Mouse (Mus musculus) testis, adult 2 months (tissue): ENCODE data around the gene Gm13889. TPM values are rescaled to one million over a fixed set of nuclear protein-coding genes. Genes with fewer than 3 reads are reported as not detected.

Experiments used
- H3K27ac ChIP-seq: fragments of 200-500 bp; 2 replicates; pipeline ENCODE4 v1.5.1; 2012; ENCODE audit warnings: low read depth, low read length; ENCODE audit not compliant: control insufficient read depth, insufficient read depth
- H3K27me3 ChIP-seq: fragments of 200-500 bp; 2 replicates; pipeline ENCODE4 v1.6.1; 2012; ENCODE audit warnings: mild to moderate bottlenecking, low read length, moderate library complexity; ENCODE audit not compliant: control insufficient read depth, insufficient read depth
- H3K36me3 ChIP-seq: fragments of 200-500 bp; 2 replicates; pipeline ENCODE4 v1.6.1; 2012; ENCODE audit warnings: mild to moderate bottlenecking, low read length; ENCODE audit not compliant: control insufficient read depth, insufficient read depth
- H3K4me1 ChIP-seq: fragments of 200-500 bp; 2 replicates; pipeline ENCODE4 v1.6.1; 2012; ENCODE audit warnings: low read length; ENCODE audit not compliant: control insufficient read depth, insufficient read depth
- H3K4me3 ChIP-seq: fragments of 200-500 bp; 2 replicates; pipeline ENCODE4 v1.5.1; 2012; ENCODE audit warnings: low read depth, mild to moderate bottlenecking, low read length, moderate library complexity, mixed read lengths; ENCODE audit not compliant: control insufficient read depth
- CTCF ChIP-seq: fragments of 200-500 bp; IDR thresholded peaks from 2 replicates; pipeline ENCODE4 v1.5.1; 2012; ENCODE audit warnings: low read depth, mild to moderate bottlenecking, inconsistent platforms, low read length, moderate library complexity; ENCODE audit not compliant: control insufficient read depth, insufficient read depth, insufficient replicate concordance
- POLR2A ChIP-seq: fragments of 200-500 bp; IDR thresholded peaks from 2 replicates; pipeline ENCODE4 v1.6.1; 2012; ENCODE audit warnings: low read depth, mild to moderate bottlenecking, inconsistent platforms, low read length, moderate library complexity; ENCODE audit not compliant: control insufficient read depth
- polyA plus RNA-seq: library from polyadenylated mRNA; depleted of rRNA; stranded (reverse); fragments of >200 nt; gene quantifications from 2 replicates; pipeline ENCODE4 v1.2.3, GENCODE M21; 2012

Gm13889 gene
- polyA plus RNA-seq, 1 experiment, result 7.6 TPM

GRCm38 (mm10) chr2:93975041-93975440 is 18.0 kb upstream of the Gm13889 start:
- Histone ChIP-seq H3K27ac (no peak overlapping the region), H3K36me3 (no peaks in the 10 kb centered on the region), H3K4me1 (peaks cover 14% of the 10 kb centered on the region), H3K27me3 (no peaks in the 10 kb centered on the region), H3K4me3 (no peak overlapping the region)
- TF ChIP-seq POLR2A, result no peak
- no peak for TF ChIP-seq CTCF

- TF ChIP-seq CTCF, result no peak
- no peak for TF ChIP-seq POLR2A
- Histone ChIP-seq H3K4me1 (peaks cover 6% of the 10 kb centered on the region), H3K4me3 (no peak overlapping the region), H3K36me3 (no peaks in the 10 kb centered on the region), H3K27me3 (no peaks in the 10 kb centered on the region), H3K27ac (no peak overlapping the region)
Observed at GRCm38 (mm10) chr2:93971647-93972046, 14.6 kb upstream of the Gm13889 start.

GRCm38 (mm10) chr2:93964494-93965160 is 7.6 kb upstream of the Gm13889 start:
- H3K27ac ChIP-seq, result no peak overlapping the region
- H3K4me3 ChIP-seq, result no peak overlapping the region
- no peak for TF ChIP-seq CTCF
- TF ChIP-seq POLR2A, result no peak
- no peaks in the 10 kb centered on the region for H3K36me3 ChIP-seq
- no peaks in the 10 kb centered on the region for H3K27me3 ChIP-seq
- H3K4me1 ChIP-seq, result peaks cover 13% of the 10 kb centered on the region

GRCm38 (mm10) chr2:93963802-93964201 is 6.8 kb upstream of the Gm13889 start:
- Histone ChIP-seq H3K4me1 (peaks cover 13% of the 10 kb centered on the region), H3K27ac (0 out of 2 replicates have a peak overlapping the region, but pooled peaks have one; percentile 8), H3K36me3 (no peaks in the 10 kb centered on the region), H3K27me3 (no peaks in the 10 kb centered on the region), H3K4me3 (no peak overlapping the region)
- TF ChIP-seq CTCF (no peak), POLR2A (no peak)

- Histone ChIP-seq H3K36me3 (no peaks in the 10 kb centered on the region), H3K4me1 (peaks cover 19% of the 10 kb centered on the region), H3K27ac (peak overlapping the region; percentile 80), H3K27me3 (no peaks in the 10 kb centered on the region), H3K4me3 (peak overlapping the region; percentile 14)
- TF ChIP-seq CTCF, result no peak
- no peak for TF ChIP-seq POLR2A
Observed at GRCm38 (mm10) chr2:93961716-93962115, 4.7 kb upstream of the Gm13889 start.

GRCm38 (mm10) chr2:93959346-93959745 is 2.3 kb upstream of the Gm13889 start:
- H3K27ac ChIP-seq, result peak overlapping the region; percentile 51
- no peaks in the 10 kb centered on the region for H3K27me3 ChIP-seq
- peaks cover 33% of the 10 kb centered on the region for H3K4me1 ChIP-seq
- peak overlapping the region; percentile 14; the same call in 1 of the 2 replicates for H3K4me3 ChIP-seq
- H3K36me3 ChIP-seq, result no peaks in the 10 kb centered on the region
- TF ChIP-seq POLR2A, result no peak
- no peak for TF ChIP-seq CTCF

- peaks cover 35% of the 10 kb centered on the region for H3K4me1 ChIP-seq
- no peaks in the 10 kb centered on the region for H3K27me3 ChIP-seq
- H3K4me3 ChIP-seq, result peak overlapping the region; percentile 84
- H3K36me3 ChIP-seq, result no peaks in the 10 kb centered on the region
- H3K27ac ChIP-seq, result peak overlapping the region; percentile 59
- no peak for TF ChIP-seq CTCF
- no peak; the same call in 1 of the 2 replicates for TF ChIP-seq POLR2A
Observed at GRCm38 (mm10) chr2:93958216-93958615, 1.2 kb upstream of the Gm13889 start.
